Mouse (Mus musculus) fibroblast of lung, adult 2 months (primary cell): ENCODE data around the gene Tmeff2.

Experiments used
- DNase-seq: peaks from one replicate; pipeline ENCODE4 v3.0.0-alpha.2; 2011; ENCODE audit warnings: low read depth

Gene Tmeff2

GRCm38 (mm10) chr1:51216292-51217050 lies 316.0 kb downstream of the Tmeff2 start:
- DNase-seq, result no peak

GRCm38 (mm10) chr1:51217227-51217626 lies 316.8 kb downstream of the Tmeff2 start:
- DNase-seq, result no peak

GRCm38 (mm10) chr1:51225156-51225555 lies 324.7 kb downstream of the Tmeff2 start:
- no peak for DNase-seq
